13 mouse cellular contexts compared by ENCODE assay signal in genomic region chr17:50070822-50071601, GRCm38 (mm10).
DNase-seq lines count a peak whose midpoint lies in the region; ATAC-seq and TF ChIP-seq lines count a peak whose summit lies in the region.
"Had no signal": no experiment of that assay in that cellular context is flagged by ENCODE, and none has a peak within 500 bp of the region (broad histone marks: within the 10 kb centered on the region; RNA-seq: fewer than 3 reads in every experiment).

No protein-coding gene starts in this region.

- peak overlapping the region; percentile 65 for H3K9ac ChIP-seq in liver, embryonic 12.5 days
- H3K9ac ChIP-seq: lung, embryonic 15.5 days had no signal

- H3K27ac ChIP-seq in spleen, adult 2 months (ENCODE audit: insufficient read depth, low read length): 0 out of 2 replicates have a peak overlapping the region, but pooled peaks have one; percentile 21
- H3K27ac ChIP-seq in liver, embryonic 12.5 days: peak overlapping the region; percentile 93
- H3K27ac ChIP-seq in left cerebral cortex, adult 2 months: no peak overlapping the region
- H3K27ac ChIP-seq: forebrain, embryonic 10.5 days; lung, embryonic 15.5 days had no signal

- H3K27me3 ChIP-seq in spleen, adult 2 months (ENCODE audit: control insufficient read depth, insufficient read depth, low read length): no peaks in the 10 kb centered on the region
- no peaks in the 10 kb centered on the region for H3K27me3 ChIP-seq in liver, embryonic 12.5 days (replicated peaks)
- H3K27me3 ChIP-seq: lung, embryonic 15.5 days had no signal

- peak; percentile 77 for ATAC-seq in liver, embryonic 12.5 days
- ATAC-seq in megakaryocyte progenitor cell, adult 5-6 weeks (replicated peaks; ENCODE audit: poor library complexity): peak; percentile 15
- ATAC-seq: intestine, embryonic 16.5 days had no signal

- WGBS in spleen, adult 2 months: 59% methylated on average over 7 of the region's 7 CpGs
- WGBS in liver, embryonic 12.5 days (ENCODE audit: insufficient replicate concordance): 27% methylated on average over 7 of the region's 7 CpGs

- no peaks in the 10 kb centered on the region; the same call in 1 of the 2 replicates for H3K4me1 ChIP-seq in spleen, adult 2 months (ENCODE audit: control insufficient read depth, insufficient read depth, insufficient read length)
- peaks cover 51% of the 10 kb centered on the region for H3K4me1 ChIP-seq in liver, embryonic 12.5 days

- H3K36me3 ChIP-seq in spleen, adult 2 months (ENCODE audit: control insufficient read depth, insufficient read depth, low read length): peaks cover 11% of the 10 kb centered on the region
- no peaks in the 10 kb centered on the region for H3K36me3 ChIP-seq in liver, embryonic 12.5 days
- H3K36me3 ChIP-seq: forebrain, embryonic 10.5 days; lung, embryonic 15.5 days had no signal

- H3K9me3 ChIP-seq in liver, embryonic 12.5 days (replicated peaks): no peaks in the 10 kb centered on the region
- H3K9me3 ChIP-seq: forebrain, embryonic 10.5 days; lung, embryonic 15.5 days had no signal

- TF ChIP-seq CTCF in spleen, adult 2 months (IDR thresholded peaks at IDR 0.05; ENCODE audit: extremely low read depth, insufficient read depth, insufficient read length, insufficient replicate concordance): no peak
- no peak for TF ChIP-seq CTCF in left cerebral cortex, adult 2 months (IDR thresholded peaks at IDR 0.05)

- no peak for DNase-seq in spleen, adult 2 months (ENCODE audit: low read depth in 1 of 2, low spot score in 2 of 2)
- DNase-seq in spleen, postnatal 36 days (ENCODE audit: low spot score in 2 of 2): no peak
- peak; percentile 33 for DNase-seq in c-Kit-positive CD71-positive TER-119-positive erythroid progenitor cells, embryonic 14.5 days (ENCODE audit: low spot score)
- no peak for DNase-seq in layer of hippocampus, adult 8-10 months (ENCODE audit: low spot score in 2 of 2)
- no peak for DNase-seq in left cerebral cortex, adult 2 months (ENCODE audit: extremely low spot score in 1 of 2, low spot score in 2 of 2)
- no peak for DNase-seq in frontal cortex, postnatal 25 days (ENCODE audit: low spot score in 2 of 2)
- DNase-seq: cerebellum, adult 2 months had no signal

- peak overlapping the region; percentile 61 for H3K4me2 ChIP-seq in liver, embryonic 12.5 days
- H3K4me2 ChIP-seq: lung, embryonic 15.5 days had no signal

- H3K4me3 ChIP-seq in spleen, adult 2 months (ENCODE audit: extremely low read depth, insufficient read depth, insufficient read length): no peak overlapping the region
- H3K4me3 ChIP-seq in liver, embryonic 12.5 days: no peak overlapping the region
- H3K4me3 ChIP-seq in left cerebral cortex, adult 2 months: no peak overlapping the region
- H3K4me3 ChIP-seq: forebrain, embryonic 10.5 days; layer of hippocampus, adult 2 months; lung, embryonic 15.5 days had no signal

- intact Hi-C loops in left cerebral cortex, adult 2 months (cut with DNase I): no loop called here

- TF ChIP-seq POLR2A in spleen, adult 2 months (IDR thresholded peaks at IDR 0.05; ENCODE audit: low read depth, low read length): no peak
